Mouse (Mus musculus) bone marrow, adult 2 months (tissue): ENCODE results near the gene Mboat2.

Experiments
- CTCF ChIP-seq: fragments of 200-500 bp; IDR thresholded peaks from 2 replicates; pipeline ENCODE4 v1.5.1; 2011; ENCODE audit warnings: low read length, control low read depth; ENCODE audit not compliant: control insufficient read depth, insufficient read depth
- POLR2A ChIP-seq: fragments of 200-500 bp; IDR thresholded peaks from 2 replicates; pipeline ENCODE4 v1.6.1; 2011; ENCODE audit warnings: low read depth, mild to moderate bottlenecking, control low read depth, low read length, borderline replicate concordance; ENCODE audit not compliant: control insufficient read depth

DNA sequence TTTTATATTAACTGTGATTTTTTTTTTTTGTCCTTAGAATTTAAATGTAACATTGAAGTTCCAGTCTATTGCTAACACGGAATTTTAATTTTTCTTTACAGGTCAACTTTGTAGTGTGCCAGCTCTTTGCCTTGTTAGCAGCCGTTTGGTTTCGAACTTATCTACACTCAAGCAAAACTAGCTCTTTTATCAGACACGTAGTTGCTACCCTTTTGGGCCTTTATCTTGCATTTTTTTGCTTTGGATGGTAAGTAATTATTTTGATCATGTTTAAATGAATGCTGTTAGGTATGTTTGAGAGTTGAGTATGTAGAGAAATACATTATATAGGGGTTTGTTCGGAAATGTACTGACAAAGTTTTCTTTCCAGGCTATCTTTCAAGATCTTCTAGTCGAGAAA is 47.4 kb downstream of the Mboat2 start:
- TF ChIP-seq CTCF (no peak), POLR2A (no peak)
